Mouse (Mus musculus) right cerebral cortex, postnatal 4 days (tissue): ENCODE measurements around the gene Wdr25.

ENCODE experiments used
- DNase-seq: peaks from one replicate; pipeline ENCODE4 v3.0.0-alpha.2; 2022

Wdr25 gene

GRCm38 (mm10) chr12:109074106-109074505, 180.7 kb downstream of the Wdr25 start:
- no peak for DNase-seq

- no peak for DNase-seq
Observed at GRCm38 (mm10) chr12:109074777-109075285, 181.4 kb downstream of the Wdr25 start.

- DNase-seq = no peak
Observed at GRCm38 (mm10) chr12:109077036-109077435, 183.6 kb downstream of the Wdr25 start.
